Mouse (Mus musculus) C2C12 (cell line): ENCODE data around the gene Mrpl43.

Experiments
- CEBPB ChIP-seq: IDR thresholded peaks from one replicate; pipeline ENCODE4 v1.6.1; 2011; ENCODE audit warnings: low read depth, mild to moderate bottlenecking, control low read depth, moderate library complexity
- CTCF ChIP-seq: IDR thresholded peaks from one replicate; pipeline ENCODE4 v1.5.1; 2011; ENCODE audit not compliant: control insufficient read depth, insufficient read depth, insufficient read length
- MAX ChIP-seq: IDR thresholded peaks from one replicate; pipeline ENCODE4 v1.6.1; 2011; ENCODE audit warnings: mild to moderate bottlenecking, control low read depth
- USF1 ChIP-seq: IDR thresholded peaks from one replicate; pipeline ENCODE4 v1.6.1; 2011; ENCODE audit warnings: low read depth, mild to moderate bottlenecking, control low read depth, moderate library complexity

- TF ChIP-seq CTCF: no peak
- no peak for TF ChIP-seq CEBPB
- no peak for TF ChIP-seq USF1
- TF ChIP-seq MAX: no peak
Observed at GRCm38 (mm10) chr19:45013581-45014225, 7.5 kb upstream of the Mrpl43 start.
